Mouse (Mus musculus) central nervous system, embryonic 11.5 days (tissue): ENCODE data around the gene Vopp1. TPM values are rescaled to one million over a fixed set of nuclear protein-coding genes. Genes with fewer than 3 reads are reported as not detected.

ENCODE experiments used
- polyA plus RNA-seq: library from polyadenylated mRNA; depleted of rRNA; stranded (reverse); fragments of >200 nt; gene quantifications from 2 replicates; pipeline ENCODE4 v1.2.3, GENCODE M21; 2012; rRNA removed

Vopp1 gene
- polyA plus RNA-seq = 53.5 and 67.7 TPM in 2 replicates

DNA sequence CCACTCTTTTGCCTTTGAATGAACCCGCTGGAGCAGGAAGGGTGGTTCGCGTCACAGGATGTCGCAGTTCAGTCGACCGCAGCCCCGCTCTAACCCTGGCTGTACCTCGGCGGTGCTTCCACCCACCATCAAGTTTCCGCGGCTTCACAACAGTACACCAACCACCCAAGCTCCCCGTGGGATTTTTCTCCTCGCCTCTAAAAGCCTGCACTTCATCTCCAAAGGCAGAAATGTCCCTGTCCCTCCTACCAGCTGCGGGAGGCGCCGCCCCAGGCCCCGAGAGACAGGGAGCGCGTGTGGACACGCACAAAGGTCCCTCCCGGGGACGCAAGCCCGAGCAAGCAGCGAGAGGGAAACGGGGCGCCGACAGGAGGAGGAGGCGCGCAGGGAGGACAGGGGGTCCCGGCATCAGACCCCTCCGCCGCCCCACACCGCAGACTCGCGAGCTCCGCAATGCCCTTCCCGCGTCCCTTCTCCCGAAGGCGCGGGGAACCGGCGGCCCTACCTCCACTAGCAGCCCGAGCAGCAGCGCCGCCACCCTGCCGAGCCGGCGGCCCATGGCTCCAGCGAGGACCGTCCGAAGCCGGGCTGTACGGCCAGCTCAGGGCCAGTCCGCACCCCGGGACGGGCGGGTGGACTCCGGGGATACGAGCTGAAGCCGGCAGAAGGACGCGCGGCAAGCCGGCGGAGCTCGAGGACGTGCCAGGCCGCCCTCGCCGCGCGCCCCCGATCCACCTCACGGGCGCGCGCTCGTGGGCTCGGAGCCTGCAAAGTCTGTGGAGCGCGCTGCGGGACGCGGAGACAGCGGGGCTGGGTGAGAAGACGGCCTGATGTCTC, at the start of gene Vopp1:
TSS of gene Vopp1 (minus strand) at position 738 of the 837 bp plus-strand sequence.

DNA sequence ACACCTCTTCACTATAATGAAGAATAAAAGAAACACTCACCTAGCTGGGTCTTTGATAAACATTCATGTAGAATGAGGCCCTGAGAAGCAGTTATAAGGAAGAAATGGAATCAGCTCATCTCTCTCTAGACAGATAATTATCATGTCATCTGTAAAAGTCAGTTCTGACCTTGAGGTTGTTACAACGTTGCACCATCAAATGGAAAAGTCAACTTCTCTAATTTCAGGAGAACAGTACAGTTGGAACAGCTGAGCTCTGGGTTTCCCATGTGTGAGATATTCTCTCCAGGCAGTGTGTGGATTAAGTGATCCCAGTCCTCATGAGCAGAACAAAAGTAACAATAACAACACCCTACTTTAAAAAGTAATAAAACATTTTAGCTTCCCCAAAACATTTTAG, 25.3 kb upstream of the Vopp1 start, which contains the start of gene Vmn1r21:
TSS of gene Vmn1r21 (minus strand) at position 58 of the 400 bp plus-strand sequence.

GRCm38 (mm10) chr6:57702376-57702742, 122.6 kb downstream of the Vopp1 start, which contains the start of gene Lancl2:
Lancl2 (plus strand) TSS chr6:57702540.

GRCm38 (mm10) chr6:57691467-57692261, 133.3 kb downstream of the Vopp1 start, which contains the start of gene Pyurf:
Pyurf (minus strand) TSS chr6:57692078.

Other genes starting within 250 kb of the Vopp1 start
- gene Herc6, start 244.2 kb downstream of the Vopp1 start, polyA plus RNA-seq = 2.3 and 2.9 TPM in 2 replicates
- 11.8 and 13.6 TPM in 2 replicates for gene Pyurf, start 133.1 kb downstream of the Vopp1 start, polyA plus RNA-seq
- gene Lancl2, start 122.6 kb downstream of the Vopp1 start, polyA plus RNA-seq = 28.1 and 33.8 TPM in 2 replicates
- gene Vmn1r21, start 25.2 kb upstream of the Vopp1 start, polyA plus RNA-seq = not detected in 2 replicates
- not detected in 2 replicates for gene Vmn1r22, start 82.9 kb upstream of the Vopp1 start, polyA plus RNA-seq
- not detected in 2 replicates for gene Vmn1r23, start 101.7 kb upstream of the Vopp1 start, polyA plus RNA-seq
- not detected in 2 replicates for gene Vmn1r24, start 136.3 kb upstream of the Vopp1 start, polyA plus RNA-seq
- not detected in 2 replicates for gene Vmn1r25, start 155.7 kb upstream of the Vopp1 start, polyA plus RNA-seq
- gene Vmn1r26, start 190.0 kb upstream of the Vopp1 start, polyA plus RNA-seq = not detected in 2 replicates